Mouse (Mus musculus) B cell, adult (primary cell): ENCODE results near the gene Rasgrf1. TPM values are rescaled to one million over a fixed set of nuclear protein-coding genes. Genes with fewer than 3 reads are reported as not detected.

Experiments
- total RNA-seq: library from RNA; stranded (reverse); gene quantifications from 4 replicates; pipeline ENCODE4 v1.2.4, GENCODE M21; 2023; ENCODE audit not compliant: inconsistent age

Gene Rasgrf1
- 0.15 to 0.36 TPM (median 0.22 TPM) in 4 replicates for total RNA-seq

DNA sequence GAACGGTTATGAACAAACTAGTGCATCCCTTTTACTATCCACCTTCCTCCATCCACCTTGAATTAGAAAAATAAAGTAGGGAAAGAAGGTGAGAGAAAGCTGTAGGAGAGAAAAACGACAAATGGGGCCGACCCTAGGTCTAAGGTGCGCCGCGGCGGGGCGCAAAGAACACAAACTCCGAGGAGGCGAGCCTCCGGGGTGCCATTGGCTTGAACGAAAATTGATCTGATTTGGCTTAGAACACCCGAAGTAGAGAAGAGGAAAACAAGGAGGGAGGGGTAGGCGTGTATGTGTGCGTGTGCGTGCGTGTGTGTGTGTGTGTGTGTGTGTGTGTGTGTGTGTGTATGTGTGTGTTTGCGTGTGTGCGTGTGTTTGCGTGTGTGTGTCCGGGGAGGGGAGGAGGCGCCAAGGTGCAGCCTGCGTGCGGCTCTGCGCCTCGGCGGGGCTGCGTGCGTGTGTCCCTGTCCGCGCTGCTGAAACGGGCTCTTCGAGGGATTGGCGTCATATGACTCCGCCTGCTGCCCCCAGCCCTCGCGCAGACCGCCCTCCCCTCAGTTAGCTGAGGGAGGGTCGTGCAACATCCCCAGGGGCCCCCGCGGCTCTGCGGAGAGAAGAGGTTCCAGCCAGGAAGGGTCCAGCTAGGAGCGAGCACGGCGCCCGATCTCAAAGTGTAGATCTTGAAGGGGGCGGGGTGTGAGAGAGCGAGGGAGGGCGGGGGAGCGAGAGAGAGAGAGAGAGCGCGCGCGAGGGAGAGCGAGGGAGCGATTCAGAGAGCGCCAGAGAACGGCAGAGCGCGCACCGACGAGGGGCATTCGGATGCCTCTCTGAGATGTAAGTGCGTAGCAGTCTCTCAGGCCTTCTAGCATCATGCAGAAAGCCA lies at the start of gene Rasgrf1:
TSS of gene Rasgrf1 (plus strand) at position 778 of the 880 bp plus-strand sequence.

DNA sequence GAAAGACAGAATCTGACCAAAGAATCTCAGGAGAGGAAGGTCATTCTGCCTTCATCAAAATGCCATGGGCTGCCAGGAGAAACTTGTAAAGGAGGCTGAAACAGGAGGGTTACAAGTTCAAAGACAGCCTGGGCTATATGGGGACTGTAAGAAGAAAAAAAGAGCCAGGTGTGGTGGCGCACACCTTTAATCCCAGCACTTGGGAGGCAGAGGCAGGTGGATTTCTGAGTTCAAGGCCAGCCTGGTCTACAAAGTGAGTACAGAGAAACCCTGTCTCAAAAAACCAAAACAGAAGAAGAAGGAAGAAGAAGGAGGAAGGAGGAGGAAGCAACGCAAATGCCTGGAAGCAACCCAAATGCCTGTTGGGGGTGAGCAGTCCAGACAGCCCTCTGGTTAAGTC lies 144.1 kb downstream of the Rasgrf1 start, which contains the start of gene Ctsh:
TSS of gene Ctsh (plus strand) at position 301 of the 400 bp plus-strand sequence.

Other genes starting within 250 kb of the Rasgrf1 start
- gene Tmed3, start 204.8 kb upstream of the Rasgrf1 start, total RNA-seq = 31.1 to 35.3 TPM (median 34.4 TPM) in 4 replicates
- gene Ankrd34c, start 171.4 kb upstream of the Rasgrf1 start, total RNA-seq = 0.09 to 0.42 TPM (median 0.15 TPM) in 4 replicates
- gene Ctsh, start 144.2 kb downstream of the Rasgrf1 start, total RNA-seq = 372 to 407 TPM (median 389 TPM) in 4 replicates
- 455 to 469 TPM (median 463 TPM) in 4 replicates for gene Morf4l1, start 204.9 kb downstream of the Rasgrf1 start, total RNA-seq